Mouse (Mus musculus) thymus, postnatal 0 days (tissue): ENCODE results near the gene Duxf3. TPM values are rescaled to one million over a fixed set of nuclear protein-coding genes. Genes with fewer than 3 reads are reported as not detected.
"Not testable (repeated sequence)": the region's sequence is repeated elsewhere in the genome, so short reads cannot be mapped to it uniquely, and the experiment has no call there.

Experiments
- DNase-seq: peaks from one replicate; pipeline ENCODE4 v3.0.0-alpha.2; 2015; ENCODE audit warnings: low spot score
- polyA plus RNA-seq: library from polyadenylated mRNA; unstranded; fragments of >200 nt; fragmentation: Nextera tagmentation; extraction: Ambion mirVana; gene quantifications from 2 replicates; pipeline ENCODE4 v1.2.1, GENCODE M21; 2015

The Duxf3 gene
- not detected in 2 replicates for polyA plus RNA-seq

DNA sequence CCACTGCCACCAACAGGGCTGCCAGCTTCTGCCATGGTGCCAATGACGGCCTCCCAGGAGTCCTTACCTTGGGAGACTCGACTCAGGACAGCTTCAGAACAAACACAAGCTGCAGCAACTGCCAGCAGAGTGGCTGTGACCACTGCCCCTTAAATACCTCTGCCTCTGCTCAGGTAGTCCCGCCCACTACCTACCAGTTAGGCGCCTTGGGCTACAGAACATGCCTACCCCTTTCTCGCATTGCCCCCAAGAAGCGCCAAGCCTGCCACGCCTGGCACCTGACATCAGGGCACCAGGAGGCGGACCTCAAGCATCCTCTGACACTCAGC is at the start of gene Duxf3:
Gene Duxf3 (minus strand): TSS at position 35 of the 329 bp plus-strand sequence.
- not testable (repeated sequence) for DNase-seq

DNA sequence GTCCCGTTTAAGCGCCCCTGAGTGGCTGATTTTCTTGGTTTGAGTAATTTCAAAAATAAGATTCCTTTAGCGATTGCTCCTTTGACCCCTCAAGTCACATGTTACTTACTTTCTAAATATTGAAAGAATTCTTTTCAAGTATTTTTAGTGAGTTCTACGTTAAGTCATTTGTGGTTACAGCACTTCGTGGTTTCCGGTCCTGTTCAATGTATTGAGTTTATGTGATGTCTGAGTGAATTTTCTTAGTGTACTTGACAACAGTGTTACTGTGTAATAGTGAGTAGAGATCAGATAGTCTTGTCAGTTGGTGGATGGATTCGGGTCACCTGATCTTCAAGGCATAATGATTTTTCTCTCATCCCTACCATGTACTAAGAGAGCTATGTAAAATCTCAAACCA is 49.8 kb upstream of the Duxf3 start:
- no peak for DNase-seq

DNA sequence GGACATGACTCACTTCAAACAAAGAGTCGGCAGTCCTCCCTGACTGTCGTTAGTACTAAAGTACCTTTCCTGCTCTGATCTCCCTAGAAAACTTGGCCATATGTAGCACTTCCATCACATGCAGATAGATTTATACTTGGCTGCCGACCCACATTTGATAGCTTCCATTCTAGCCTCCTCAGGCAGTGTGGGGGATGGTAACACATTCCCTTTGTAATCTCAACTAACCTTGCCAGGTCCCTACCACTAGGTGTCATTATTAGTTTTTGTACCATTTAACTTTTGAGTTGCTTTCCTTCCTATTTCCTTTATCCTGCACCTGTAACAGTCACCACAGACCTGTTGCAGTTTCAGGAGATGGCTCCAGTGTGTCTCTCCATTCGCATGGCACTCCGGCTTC is 26.0 kb upstream of the Duxf3 start:
- DNase-seq: peak; percentile 12

DNA sequence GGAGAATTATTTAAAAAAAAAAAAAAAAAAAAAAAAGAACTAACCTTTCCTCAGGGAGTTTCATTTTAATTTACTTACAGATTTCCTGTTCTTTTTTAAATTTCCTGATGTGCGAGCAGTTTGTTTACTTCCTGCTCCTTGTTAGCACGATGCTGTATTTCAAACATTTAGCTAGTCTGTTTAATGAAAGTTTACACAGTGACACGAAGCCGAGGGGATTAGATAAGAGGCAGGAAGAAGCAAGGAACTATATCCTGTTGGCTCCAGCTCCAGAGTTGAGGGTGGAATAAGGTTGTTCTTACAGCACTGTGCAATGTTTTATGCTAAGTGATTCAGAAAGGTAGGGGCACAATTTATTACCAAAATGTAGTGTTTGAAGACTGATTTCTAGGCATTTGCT is 23.5 kb upstream of the Duxf3 start:
- DNase-seq: peak; percentile 7

DNA sequence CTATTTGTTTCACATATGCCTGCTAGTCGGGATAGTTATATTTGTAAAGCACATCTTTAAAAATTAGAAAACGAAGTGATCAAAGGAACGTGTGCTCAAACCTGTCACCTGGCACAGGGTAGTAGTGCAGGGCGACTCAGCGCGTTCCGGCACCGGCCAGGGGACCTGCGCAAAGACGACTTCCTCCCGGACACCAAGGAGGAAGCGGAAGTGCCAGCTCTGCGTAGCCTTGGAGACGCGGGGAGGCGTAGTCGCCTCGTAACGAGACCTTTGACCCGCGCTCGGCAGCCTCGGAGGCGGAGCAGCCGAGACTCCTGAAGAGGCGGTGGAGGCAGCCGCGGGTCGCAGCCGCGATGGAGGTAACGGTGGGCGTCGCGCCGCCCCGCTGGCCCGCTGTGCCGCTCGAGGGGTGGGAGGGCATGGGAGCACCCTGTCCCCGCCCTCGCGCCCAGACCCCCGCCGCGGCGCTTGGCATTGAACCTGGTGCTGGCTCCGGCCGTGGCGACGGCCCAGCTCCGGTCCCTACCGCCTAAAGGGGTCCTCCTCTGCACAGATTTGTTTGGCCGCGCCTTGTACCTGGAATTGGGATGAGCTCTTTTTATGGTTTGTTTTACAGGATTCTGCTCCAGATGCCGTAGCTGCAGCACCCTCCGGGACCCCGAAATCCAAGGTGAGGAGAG is 22.9 kb upstream of the Duxf3 start, which contains the start of gene Gcc2:
Gene Gcc2 (plus strand): TSS at position 285 of the 680 bp plus-strand sequence.
- peak; percentile 97 for DNase-seq

DNA sequence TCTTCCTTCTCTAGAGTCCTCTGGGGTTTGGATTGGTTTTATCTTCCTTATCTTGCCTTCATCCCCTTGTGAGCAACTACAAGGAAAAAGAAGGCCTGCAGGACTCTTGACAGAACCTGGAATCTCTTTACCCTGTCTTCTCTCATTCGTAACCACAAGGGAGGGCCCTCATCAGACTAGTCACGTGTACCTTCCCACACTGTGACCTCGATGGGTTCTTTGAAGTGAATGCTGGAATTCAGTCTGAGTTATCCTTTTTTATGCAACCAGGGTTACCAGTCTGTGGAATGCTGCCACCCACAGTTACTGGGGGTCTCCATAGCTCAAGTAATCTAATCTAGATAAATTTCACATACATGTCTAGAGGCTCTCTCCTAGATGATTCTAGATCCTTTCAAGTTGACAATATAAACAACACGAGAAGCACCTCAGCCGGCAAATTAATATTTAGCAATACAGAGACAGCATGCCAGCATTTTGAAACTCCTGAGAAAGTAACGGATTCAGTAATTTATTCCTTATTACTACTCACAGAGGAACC is 22.2 kb upstream of the Duxf3 start:
- DNase-seq: peak; percentile 21

DNA sequence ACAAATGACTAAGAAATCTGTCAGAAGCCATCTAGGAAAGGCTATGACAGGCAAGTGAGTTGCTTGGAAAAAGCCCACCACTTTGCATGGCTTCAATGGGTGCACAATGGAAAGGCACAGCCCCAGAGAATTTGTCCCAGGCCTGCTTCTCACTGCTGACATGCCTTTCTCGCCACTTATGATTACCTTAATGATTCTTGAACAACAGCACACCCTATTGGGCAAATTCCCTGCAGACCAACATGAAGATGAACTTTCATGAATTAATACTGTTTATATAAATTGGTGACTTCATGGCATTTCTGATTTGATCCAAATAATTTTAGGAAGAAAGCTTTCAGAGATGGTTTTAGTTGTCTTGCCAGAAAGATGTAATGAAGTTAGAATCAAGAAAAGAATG is 17.1 kb upstream of the Duxf3 start:
- no peak for DNase-seq

DNA sequence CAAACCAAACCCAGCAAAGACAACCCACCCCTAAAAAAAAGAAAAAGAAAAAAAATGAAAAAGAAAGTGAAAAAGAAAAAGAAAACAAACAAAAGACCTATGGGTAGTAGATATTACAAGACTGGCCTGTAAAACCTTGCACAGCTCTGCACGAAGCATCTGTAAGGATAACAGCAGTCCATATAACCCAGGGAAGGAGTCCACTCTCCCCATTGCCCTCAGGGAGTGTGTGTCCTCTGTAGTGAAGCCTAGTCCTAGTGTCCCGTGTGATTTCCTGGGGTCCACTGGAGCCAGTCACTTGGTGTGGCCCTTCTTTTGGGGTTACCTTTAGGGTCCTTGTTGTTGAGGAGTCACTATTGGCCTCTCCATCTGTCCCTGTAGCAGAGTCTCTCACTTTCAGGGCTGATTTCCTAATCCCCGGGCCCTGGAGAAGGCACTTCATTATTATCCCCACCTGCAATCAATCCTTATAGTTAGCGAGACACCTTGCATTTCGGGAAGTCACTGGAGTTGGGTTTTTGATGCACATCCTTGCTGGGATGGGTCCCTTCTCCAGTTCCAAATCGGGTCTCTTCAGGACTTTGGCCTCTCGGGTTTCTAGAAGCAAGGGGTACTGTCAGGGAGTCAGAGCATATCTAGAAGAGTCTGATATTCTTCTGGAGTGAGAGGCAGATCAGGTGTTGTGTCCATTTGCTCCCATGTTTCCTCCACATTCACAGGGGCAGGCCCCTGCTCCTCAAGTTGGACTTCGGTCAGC is 6.7 kb upstream of the Duxf3 start:
- DNase-seq: peak; percentile 21

DNA sequence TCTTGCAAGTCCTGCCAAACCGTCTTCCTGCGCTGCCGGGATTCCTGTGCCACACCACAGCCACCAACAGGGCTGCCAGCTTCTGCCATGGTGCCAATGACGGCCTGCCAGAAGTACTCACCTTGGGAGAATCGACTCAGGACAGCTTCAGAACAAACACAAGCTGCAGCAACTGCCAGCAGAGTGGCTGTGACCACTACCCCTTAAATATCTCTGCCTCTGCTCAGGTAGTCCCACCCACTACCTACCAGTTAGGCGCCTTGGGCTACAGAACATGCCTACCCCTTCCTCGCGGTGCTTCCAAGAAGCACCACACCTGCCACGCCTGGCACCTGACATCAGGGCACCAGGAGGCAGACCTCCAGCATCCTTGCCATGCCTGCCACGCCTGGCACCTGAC is 4.1 kb upstream of the Duxf3 start, which contains the start of gene Gm4981:
Gene Gm4981 (minus strand): TSS at position 89 of the 400 bp plus-strand sequence.
- DNase-seq: no peak

DNA sequence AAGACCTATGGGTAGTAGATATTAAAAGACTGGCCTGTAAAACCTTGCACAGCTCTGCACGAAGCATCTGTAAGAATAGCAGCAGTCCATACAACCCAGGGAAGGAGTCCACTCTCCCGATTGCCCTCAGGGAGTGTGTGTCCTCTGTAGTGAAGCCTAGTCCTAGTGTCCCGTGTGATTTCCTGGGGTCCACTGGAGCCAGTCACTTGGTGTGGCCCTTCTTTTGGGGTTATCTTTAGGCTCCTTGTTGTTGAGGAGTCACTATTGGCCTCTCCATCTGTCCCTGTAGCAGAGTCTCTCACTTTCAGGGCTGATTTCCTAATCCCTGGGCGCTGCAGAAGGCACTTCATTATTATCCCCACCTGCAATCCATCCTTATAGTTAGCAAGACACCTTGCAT is 2.5 kb upstream of the Duxf3 start:
- DNase-seq: not testable (repeated sequence)

DNA sequence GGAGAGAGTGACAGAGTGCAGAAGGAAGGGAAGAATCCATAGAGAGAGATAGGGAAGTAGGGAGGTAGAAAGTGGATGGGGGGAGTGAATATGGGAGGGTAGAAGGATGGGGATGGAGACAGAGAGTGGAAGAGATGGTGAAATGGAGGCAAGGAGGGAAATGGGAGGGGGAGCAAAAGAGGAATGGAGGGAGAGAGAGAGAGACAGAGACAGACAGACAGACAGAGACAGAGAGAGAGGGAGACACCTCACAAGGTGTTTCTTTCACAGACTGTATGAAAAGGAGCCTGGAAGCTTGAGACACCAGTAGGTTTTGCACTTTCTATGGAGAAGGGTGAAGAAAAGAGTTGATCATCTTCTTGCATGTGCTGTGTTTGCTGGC is 1.3 kb upstream of the Duxf3 start:
- DNase-seq: not testable (repeated sequence)

DNA sequence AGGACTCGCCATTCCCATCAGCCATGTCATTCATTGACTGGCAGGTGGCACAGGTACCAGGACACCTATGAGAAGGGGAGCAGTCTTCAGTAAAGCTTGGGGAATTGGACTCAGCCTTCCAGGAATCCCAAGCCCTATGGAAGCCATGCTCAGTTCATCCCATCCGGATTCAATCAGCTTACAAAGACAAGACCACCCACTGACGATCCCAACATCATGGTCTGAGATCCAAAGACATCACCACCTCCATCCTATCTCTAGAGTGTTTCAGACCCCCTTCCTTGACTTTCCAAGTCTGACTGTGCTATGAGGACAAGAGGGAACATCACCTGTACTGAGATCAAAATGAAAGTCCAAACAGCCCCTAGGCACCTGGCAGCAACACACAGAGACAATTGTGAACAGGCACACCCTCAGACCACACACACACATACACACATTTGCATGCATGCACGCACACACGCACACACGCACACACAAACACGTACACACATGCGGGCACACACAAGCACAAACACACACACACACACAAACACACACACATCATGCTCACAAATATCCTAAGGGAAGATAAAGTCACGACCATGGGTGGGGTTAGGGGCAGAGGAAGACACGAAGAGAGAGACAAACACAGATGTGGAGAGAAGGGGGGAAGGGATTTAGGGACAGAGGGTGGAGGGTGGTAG is 722 bp upstream of the Duxf3 start:
- not testable (repeated sequence) for DNase-seq

DNA sequence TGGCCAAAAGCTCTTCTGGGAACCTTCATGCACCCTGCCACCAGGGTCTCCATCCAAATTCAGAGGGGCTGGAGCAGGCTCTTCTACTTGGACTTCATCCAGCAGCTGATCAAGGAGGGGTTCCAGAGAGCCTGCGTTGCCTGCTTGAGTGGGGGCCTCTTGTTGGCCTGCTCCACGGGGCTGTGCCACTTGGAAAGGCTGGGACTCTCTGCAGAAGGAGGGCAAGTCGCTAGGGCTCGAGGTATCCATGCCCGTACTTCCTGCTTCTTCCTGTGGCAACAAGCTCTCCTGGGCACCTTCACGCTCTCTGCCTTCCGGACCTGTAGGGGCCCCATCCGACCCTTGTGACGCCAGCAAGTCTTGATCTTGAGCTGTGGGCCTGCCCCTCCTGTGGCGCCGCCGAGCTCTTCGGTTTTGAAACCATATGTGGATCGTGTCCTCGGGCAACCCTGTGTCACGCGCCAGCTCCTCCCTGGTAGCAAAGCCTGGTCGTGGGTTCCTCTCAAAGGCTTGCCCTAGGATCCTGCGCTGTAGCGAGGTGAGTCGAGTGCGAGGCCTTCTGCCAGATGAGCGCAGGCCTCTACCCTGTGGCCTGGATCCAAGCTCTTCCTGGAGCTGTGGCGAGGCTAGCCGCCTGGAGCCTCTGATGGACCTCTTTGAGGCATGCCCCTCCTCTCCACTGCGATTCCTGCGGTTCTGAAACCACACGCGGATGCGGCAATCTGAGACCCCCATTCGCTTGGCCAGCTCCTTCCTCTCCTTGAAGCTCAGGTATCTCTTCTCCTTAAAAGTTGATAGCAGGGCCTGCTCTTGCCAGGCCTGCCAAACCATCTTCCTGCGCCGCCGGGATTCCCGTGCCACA is 465 bp downstream of the Duxf3 start:
- DNase-seq: peak; percentile 53

DNA sequence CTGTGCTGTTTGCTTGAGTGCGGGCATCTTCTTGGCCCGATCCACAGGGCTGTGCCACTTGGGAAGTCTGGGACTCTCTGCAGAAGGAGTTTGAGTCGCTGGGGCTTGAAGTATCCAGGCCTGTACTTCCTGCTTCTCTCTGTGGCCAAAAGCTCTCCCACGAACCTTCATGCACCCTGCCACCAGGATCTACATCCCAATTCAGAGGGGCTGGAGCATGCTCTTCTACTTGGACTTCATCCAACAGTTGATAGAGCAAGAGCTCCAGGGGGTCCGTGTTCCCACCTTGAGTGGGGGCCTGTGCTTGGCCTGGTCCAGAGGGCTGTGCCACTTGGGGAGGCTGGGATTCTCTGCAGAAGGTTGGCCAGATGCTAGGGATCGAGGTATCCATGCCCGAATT is 1.4 kb downstream of the Duxf3 start:
- DNase-seq: peak; percentile 15

DNA sequence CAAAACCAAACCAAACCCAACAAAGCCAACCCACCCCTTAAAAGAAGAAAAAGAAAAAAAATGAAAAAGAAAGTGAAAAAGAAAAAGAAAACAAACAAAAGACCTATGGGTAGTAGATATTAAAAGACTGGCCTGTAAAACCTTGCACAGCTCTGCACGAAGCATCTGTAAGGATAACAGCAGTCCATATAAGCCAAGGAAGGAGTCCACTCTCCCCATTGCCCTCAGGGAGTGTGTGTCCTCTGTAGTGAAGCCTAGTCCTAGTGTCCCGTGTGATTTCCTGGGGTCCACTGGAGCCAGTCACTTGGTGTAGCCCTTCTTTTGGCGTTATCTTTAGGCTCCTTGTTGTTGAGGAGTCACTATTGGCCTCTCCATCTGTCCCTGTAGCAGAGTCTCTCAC is 2.5 kb downstream of the Duxf3 start:
- DNase-seq: not testable (repeated sequence)

DNA sequence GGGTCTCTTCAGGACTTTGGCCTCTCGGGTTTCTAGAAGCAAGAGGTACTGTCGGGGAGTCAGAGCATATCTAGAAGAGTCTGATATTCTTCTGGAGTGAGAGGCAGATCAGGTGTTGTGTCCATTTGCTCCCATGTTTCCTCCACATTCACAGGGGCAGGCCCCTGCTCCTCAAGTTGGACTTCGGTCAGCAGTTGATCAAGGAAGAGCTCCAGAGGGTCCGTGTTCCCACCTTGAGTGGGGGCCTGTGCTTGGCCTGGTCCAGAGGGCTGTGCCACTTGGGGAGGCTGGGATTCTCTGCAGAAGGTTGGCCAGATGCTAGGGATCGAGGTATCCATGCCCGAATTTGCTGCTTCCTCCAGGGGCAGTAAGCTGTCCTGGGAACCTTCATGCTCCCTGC is 4.7 kb downstream of the Duxf3 start:
- DNase-seq: not testable (repeated sequence)

DNA sequence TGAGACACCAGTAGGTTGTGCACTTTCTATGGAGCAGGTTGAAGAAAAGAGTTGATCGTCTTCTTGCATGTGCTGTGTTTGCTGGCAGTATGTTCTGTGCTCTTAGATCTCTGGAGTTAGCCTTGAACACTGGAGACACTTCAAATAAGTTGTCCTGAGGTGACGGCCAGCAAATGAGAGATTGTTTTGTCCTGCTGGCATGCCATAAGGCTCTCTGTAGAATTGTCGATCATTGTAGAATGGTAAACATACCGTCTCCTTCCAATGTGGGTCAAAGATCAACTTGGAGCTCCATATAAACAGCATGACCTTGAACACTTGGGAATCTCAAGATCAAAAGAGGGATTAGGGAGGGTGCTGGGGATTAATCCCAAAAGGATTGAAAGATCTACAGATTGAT is 6.1 kb downstream of the Duxf3 start:
- peak; percentile 15 for DNase-seq

DNA sequence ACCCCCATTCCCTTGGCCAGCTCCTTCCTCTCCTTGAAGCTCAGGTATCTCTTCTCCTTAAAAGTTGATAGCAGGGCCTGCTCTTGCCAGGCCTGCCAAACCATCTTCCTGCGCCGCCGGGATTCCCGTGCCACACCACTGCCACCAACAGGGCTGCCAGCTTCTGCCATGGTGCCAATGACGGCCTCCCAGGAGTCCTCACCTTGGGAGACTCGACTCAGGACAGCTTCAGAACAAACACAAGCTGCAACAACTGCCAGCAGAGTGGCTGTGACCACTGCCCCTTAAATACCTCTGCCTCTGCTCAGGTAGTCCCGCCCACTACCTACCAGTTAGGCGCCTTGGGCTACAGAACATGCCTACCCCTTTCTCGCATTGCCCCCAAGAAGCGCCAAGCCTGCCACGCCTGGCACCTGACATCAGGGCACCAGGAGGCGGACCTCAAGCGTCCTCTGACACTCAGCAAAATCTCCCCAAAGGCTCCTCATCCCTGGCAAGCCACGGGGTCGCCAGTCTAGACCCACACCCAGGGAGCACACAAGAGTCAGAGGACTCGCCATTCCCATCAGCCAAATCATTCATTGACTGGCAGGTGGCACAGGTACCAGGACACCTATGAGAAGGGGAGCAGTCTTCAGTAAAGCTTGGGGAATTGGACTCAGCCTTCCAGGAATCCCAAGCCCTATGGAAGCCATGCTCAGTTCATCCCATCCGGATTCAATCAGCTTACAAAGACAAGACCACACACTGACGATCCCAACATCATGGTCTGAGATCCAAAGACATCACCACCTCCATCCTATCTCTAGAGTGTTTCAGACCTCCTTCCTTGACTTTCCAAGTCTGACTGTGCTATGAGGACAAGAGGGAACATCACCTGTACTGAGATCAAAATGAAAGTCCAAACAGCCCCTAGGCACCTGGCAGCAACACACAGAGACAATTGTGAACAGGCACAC is 7.4 kb downstream of the Duxf3 start, which contains the start of gene AW822073:
Gene AW822073 (minus strand): TSS at position 104 of the 959 bp plus-strand sequence.
- not testable (repeated sequence) for DNase-seq

DNA sequence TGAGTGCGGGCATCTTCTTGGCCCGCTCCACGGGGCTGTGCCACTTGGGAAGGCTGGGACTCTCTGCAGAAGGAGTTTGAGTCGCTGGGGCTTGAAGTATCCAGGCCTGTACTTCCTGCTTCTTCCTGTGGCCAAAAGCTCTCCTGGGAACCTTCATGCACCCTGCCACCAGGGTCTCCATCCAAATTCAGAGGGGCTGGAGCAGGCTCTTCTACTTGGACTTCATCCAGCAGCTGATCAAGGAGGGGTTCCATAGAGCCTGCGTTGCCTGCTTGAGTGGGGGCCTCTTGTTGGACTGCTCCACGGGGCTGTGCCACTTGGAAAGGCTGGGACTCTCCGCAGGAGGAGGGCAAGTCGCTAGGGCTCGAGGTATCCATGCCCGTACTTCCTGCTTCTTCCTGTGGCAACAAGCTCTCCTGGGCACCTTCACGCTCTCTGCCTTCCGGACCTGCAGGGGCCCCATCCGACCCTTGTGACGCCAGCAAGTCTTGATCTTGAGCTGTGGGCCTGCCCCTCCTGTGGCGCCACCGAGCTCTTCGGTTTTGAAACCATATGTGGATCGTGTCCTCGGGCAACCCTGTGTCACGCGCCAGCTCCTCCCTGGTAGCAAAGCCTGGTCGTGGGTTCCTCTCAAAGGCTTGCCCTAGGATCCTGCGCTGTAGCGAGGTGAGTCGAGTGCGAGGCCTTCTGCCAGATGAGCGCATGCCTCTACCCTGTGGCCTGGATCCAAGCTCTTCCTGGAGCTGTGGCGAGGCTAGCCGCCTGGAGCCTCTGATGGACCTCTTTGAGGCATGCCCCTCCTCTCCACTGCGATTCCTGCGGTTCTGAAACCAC is 8.3 kb downstream of the Duxf3 start:
- DNase-seq: peak; percentile 22
